Mouse (Mus musculus): ENCODE measurements around the gene Trpm8.

Trpm8 gene

DNA sequence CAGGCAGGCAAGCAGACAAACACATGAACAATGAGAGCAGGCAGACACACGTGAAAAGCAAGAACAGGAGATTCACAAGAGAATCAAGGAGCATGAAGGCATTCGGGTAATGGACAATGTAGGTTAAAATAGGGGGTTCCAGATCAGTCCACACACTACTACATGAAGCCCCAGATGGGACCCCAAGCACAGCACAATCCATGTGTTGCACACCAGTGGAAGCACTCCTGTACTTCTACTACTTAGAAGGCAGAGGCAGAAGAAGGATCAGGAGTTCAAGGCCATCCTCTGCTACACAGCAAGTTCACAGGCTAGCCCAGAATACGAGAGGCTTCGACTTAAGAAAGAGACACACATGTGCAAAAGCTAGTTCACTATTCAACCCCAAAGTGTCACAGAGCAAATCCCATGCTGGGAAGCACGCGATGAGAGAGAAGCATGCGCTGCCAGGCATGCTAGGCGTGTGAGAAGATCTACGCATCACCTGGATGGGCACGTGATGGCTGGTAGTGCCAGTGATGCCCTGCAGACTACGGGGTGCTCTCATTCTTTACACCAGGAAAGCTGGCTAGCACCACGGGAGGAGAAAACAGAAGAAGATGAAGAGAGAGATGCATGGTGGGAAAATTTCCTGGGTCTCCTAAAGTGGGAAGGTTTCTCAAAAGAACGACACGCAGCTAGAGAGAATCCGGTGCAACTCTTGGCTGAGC lies 8.8 kb downstream of the Trpm8 start:
- DNase-seq, result no peak

DNA sequence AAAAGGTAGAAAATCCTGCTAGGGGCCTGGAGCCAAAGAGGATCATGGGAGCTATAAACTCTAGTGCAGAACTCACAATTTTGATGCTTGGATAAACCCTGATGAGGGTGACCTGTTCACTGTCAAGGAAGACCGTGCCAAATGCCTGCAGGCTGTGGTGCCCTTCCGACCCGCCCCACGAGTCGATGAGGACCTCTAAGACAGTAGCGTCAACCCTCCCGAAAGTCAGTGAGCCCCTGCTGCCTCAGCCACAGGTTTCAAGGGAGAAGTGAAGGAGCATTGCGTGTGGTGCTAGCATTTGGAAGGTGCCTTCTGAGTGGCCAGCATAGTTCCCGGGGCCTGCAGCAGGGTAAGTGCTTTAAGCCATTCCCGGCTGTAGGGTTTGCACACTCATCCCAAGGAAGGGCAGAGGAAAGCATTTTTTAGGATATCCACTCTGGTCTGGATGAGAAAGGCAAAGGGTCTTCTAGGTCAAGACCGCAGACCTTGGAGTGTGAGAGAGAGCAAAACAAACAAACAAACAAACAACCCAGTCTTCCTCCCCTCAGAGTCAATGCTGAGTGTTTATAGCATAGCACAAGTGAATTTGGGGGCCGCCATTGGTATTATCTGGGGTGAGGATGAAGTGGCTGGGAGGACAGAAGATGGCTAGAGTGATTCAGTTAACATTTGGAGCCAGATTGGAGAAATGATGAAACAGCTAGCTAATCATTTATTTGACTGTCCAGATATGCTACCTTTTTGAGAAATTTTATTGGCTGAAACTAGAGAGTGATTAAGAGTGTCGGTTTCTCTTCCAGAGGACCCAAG lies 9.6 kb downstream of the Trpm8 start:
- no peak for DNase-seq

DNA sequence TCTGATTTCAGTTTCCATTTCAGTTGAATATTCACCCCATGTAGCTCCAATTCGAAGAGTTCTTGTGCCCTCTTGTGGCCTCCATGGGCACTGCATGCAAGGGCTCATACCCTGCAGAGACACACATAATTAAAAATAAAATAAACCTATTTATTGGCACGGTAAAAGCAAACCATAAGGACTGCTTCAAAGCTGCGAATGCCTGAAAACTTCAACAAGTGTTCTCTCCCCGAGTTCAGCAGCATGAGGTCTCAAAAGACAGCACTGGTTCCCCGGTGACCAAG lies 10.2 kb downstream of the Trpm8 start:
- peak; percentile 78 for DNase-seq

DNA sequence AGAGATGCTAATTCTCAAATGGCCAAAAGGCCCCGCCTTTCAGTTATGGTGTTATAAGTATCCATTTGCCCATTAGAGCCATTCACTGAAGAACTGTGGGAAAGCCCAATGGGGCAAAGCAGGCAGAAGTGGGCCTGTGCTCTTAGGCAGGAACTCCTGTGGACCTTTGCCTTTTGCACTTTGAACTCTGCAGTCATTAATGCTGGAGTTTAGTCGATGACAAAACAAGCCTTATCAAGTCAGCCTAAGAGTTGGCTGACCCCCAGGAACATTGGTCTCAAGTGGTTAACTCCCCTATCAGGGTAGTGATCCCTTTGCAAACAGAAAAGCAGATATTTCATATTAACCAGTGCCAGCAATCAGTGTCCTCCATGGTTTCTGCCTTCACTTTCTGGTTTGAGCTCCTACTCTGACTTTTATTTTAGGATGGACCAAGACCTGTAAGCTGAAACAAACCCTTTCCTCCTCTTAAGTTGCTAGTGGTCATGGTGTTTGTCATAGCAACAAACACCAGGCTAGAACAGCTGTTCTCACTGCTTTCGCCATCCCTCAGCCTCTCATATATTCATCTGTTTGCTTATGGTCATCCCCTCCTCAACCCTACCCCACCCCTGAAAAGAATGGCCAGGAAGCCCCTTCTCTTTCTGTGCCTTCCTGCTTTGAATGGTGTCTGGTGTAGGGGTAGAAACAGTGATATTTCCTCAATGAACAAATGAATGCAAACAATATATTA lies 10.8 kb downstream of the Trpm8 start:
- no peak for DNase-seq

DNA sequence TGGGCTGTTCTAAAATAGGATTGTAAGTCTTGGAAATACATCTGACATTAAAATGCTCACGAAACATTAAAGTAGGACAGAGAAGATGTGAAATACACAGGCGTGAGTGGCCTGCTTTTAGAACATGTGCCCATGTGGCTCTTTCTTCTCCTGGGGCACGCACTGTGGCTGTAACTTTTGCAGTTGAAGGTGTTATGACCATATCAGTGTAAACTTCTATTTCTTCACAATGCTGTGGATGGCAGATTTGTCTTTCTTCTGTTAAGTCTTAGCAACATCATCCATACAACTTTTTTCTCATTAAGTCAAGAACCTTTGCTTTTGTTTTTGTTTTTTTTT lies 11.3 kb downstream of the Trpm8 start:
- DNase-seq, result no peak

DNA sequence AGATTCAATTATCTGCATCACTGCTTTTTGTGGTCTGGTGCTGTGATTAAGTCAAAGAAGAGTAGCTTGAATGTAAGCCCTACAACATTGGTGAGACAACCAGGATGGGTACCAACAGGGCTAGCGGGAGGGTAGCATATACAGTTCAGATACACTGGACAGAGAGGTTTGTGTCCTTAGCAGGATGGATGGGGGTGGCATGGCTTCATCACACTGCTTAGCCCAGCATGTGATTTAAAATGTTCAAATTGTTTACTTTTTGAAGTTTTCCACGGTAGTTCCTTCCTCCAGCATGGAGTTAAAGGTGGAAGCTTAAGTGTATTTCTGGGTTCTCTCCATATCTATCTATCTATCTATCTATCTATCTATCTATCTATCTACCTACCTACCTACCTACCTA lies 11.7 kb downstream of the Trpm8 start:
- DNase-seq, result no peak

DNA sequence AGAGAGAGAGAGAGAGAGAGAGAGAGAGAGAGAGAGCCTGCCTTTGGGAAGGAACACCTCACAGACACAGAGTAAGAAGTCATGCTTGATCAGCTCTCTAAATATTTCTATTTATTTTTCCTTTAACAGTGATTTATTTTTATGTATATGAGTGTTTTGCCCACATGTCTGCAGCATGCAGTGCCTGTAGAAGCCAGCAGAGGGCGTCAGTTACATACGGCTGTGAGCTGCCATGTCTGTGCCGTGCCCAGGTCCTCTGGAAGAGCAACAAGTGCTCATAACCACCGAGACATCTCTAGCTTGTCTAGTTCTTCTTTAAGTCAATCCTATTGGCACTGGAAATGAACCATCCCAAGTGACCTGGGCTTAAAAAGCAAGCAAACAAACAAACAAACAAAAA lies 12.5 kb downstream of the Trpm8 start:
- DNase-seq, result peak; percentile 73

DNA sequence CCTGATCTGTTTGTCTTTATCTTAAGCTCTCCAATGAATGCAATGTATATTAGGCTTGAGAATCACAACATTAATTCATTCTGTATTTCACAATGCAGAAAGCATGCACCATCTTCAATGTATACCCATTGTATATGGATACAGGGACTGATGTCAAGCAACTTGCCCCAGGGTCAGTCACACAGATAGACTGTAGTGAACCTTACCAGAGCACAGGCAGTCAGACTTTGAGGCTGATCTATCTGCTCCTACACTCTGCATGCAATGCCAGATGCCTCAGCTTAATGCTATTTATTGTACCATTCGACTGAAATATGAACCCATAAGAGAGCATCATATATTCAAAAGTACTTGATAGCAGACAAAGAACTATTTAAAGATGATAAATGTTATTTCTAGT lies 13.1 kb downstream of the Trpm8 start:
- no peak for DNase-seq

DNA sequence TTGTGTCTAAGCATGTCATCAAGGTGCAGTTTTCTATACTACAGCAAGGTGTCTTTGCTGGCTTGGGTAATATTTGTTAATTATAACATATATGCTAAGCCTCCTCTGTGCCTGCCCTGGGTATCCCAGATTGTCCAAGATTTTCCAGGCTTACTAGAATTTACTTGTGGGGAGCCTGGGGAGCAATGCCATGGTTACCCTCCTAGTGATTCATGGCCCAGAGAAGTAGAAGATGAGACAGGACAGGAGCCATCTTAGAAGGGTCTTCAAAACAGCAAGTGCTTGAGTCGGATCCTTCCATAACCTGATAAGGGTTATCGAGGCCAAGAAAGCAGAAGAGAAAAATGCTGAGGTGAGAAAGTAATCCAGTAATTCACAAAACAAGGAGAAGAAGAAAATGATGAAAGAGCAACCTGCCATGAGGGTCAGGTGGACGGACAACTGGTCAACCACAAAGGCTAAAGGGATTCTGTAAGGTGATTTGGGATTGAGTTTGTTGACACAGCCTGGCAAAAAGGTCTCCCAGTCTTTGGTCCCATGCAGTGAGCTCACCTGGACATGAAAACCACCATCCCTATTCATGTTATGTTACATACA lies 14.0 kb downstream of the Trpm8 start:
- DNase-seq, result no peak

DNA sequence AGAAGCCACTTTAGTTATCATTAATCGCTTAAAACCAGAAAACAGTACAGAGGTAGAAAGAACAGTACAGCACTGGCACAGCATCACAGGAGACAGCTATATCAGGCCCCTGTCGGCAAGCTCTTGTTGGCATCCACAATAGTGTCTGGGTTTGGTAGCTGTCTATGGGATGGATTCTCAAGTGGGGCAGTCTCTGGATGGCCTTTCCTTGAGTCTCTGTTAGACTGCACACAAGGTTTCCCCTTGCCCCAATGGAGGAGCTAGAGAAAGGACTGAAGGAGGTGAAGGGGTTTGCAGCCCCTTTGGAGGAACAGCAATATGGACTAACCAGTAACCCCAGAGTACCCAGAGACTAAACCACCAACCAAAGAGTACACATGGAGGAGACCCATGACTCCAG lies 14.6 kb downstream of the Trpm8 start:
- DNase-seq, result no peak

DNA sequence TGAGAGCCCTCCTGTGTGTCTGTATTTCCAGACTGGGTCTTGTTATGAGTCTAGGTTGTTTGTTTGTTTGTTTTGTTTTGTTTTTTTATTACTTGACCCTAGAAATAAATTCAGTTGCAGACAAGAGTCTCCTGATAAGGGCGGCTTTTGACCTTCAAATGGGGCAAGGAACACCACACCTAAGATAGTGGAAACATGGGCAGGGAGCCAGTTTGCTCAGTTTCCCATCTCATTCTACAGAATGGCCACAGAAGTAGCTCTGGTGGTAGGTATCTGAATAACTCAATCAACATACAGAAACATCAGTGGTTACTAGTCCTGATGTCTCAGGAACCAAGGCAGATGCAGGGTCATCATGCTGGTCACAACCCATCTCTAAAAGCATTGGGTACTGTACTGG lies 17.2 kb downstream of the Trpm8 start:
- no peak for DNase-seq

DNA sequence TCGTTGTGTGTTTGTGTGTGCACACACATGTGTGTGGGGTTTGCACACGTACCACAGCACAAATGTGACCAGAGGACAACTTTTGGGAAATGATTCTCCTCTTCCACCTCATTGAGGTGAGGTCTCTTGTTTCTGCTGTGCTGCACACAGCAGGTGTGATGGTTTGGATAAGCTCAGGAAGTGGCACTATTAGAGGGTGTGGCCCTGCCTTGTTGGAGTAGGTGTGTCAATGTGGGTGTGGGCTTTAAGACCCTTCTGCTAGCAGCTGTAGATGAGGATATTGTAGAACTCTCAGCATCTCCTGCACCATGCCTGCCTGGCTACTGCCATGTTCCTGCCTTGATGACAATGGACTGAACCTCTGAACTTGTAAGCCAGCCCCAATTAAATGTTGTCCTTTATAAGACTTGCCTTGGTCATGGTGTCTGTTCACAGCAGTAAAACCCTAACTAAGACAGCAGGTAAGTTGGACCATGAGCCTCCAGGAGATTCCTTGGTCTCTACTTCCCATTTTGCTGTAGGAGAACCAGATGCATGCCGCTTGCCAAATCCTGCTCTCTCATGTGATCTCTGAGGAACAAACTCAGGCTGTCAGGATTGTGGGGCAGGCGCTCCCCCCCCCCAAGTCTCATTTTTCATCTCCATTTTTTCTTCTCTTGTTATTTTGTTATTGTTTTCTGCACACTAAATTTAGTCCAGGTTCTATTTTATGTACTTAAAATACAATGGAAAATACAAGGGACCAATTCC lies 18.9 kb downstream of the Trpm8 start:
- DNase-seq, result no peak

DNA sequence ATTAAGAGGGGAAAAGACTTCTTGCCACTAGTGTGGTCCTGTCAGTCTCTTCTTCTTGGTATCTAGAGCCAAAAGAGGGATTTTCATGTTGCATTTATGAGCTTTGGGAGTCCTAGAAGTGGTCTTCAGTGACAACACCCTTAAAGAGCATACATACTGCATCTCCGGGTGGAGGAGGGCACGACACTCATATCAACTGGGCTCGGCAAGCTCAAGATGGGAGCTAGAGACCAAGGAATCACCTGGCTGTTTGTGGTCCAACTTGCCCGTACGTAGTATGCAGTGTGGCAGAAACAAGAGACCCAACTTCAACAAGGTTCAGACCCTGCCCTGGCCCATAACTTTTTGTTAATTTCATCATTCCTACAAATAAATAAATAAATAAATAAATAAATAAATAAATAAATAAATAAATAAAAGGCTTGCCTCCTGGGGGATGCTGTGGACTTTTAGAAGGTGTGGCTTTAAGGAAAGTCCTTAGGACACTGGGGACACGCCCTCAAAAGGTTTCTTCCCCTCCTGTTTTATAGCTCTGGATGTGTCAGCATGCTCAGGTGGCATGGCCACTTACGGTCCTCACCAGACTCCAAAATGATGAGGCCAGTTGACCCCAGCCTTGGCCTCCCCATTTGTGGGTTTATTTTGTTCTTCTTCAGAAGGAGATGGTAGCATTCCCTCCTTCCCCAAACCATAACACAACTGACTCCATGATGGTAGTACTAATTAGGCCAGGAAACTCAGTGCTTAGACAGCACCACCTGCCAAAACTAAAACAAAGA lies 20.2 kb downstream of the Trpm8 start:
- no peak for DNase-seq

DNA sequence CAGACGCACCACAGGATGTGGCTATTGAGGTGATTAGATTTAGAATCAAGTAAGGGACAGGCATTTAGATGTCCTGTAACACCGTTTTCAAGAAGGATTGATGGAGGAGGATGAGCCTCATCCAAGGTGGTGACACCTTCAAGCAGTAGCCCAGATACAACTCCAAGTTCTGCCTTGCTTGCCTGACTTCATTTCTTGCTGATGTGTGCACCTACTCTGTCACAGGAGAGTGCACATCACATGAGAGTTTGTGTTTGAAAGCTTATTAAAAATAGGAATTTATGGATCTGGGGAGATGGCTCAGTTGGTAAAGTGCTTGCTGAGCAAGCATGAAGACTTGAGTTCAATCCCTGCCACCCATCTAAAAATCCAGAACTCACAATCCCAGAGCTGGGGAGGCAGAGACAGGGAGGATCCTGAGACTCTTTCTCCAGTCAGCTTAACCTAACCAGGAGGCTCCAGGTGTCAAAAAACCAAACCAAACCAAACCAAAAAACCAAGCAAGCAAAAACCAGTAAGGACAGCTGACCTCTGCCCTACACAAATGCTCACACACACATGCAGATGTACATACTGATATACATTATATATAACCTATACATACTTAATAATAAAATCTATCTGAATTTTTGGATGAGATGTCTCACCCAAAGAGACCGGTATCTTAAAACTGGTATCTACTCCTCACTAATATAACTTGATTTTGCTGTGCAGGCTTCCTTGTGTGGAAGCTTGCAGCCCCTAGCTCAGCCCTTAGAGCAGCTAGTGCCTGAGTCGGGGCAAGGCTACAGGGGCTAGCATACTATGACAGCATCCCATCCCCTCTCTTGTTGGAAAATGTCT lies 21.4 kb downstream of the Trpm8 start:
- no peak for DNase-seq

DNA sequence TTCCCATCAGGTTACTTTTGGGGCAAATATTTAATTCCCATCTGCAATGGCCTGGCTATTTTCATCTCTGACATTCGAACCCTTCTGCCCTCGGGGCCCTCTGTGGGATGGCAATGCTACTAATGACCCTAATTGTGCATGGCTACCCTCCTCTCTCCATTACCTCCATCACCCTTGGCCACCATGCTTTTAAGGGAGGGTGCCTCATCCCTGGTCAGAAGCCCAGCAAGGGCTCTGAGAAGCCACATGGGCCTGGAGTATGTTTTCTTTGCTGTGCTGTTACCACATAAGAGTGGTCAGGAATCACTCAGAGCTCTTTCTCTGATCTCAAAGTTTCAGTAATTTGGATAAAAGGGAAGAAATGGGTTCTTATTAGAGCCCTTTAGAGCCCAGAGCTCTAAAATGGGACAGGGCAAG lies 22.1 kb downstream of the Trpm8 start:
- DNase-seq, result no peak

DNA sequence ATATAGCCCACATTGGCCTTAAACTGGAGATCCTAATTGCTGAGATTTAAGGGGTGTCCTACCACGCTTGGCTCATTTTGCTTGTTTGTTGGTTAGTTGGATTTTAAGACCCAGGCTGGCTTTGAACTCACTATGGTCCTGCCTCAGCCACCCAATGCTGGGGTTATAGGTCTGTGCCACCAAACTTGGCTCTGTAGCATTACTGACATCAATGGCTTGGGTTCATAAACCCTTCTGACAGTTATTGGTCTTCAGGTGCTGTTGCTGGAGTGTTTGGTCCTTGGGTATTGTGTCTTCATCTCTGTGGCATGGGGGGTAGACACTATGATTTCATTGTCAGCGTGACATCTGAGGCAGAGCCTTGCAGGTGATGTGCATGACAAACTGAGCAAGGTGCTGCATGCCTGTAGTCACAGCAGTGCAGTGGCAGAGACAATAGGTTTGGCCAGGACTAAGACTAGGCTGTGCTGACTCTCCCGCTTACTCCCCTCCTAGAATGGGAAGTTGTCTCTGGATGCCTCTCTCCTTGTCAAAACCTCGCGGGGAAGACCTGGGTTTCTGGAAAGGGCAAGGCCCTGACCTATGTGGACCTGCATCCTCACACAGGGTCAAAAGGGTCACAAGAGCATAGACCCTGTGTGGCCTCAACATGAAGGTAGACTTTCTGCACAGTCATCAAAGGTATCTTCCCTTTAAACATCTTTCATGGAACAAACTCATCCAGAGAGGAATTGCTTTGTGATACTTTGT lies 23.0 kb downstream of the Trpm8 start:
- no peak for DNase-seq

DNA sequence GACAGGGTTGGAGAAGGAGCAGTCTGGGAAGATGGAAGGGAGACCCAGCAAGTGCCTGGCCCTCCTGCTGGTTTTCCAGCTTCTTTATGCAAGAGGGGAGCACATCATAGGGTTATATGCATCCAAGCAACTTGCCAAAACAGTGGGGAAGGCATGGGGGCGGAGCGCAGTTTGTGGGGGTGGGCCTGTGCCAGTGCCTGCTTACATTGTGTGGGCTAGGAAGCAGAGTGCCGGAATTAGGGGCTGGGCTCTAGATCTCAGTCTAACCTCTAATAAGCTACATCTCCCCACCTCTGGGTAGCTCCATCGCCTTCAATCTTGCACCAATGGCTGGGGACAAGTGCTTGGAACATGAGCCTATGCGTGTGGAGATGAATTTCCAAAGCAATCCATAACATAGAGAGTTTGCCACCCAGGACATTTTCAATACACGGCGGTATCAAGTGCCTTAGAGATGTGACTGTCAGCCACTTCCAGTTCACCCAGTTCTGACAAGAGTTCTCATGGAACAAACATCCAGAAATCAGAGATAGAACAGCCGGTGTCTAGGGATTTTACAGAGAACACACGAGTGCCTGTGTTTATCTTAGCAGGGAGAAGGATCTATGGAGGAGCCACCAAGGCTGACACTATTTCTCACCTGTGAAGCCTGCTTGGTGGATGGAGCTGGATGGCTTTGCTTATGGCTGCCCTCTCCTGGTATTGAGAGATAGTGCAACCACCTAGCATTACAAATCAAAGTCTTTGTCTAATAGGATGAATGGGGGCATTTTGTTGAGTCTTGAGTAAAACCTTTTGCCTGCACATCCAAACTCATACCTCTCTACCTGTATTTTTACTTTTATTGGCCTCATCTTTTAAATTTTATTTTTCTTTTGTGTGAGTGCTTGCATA lies 23.9 kb downstream of the Trpm8 start:
- DNase-seq, result no peak

DNA sequence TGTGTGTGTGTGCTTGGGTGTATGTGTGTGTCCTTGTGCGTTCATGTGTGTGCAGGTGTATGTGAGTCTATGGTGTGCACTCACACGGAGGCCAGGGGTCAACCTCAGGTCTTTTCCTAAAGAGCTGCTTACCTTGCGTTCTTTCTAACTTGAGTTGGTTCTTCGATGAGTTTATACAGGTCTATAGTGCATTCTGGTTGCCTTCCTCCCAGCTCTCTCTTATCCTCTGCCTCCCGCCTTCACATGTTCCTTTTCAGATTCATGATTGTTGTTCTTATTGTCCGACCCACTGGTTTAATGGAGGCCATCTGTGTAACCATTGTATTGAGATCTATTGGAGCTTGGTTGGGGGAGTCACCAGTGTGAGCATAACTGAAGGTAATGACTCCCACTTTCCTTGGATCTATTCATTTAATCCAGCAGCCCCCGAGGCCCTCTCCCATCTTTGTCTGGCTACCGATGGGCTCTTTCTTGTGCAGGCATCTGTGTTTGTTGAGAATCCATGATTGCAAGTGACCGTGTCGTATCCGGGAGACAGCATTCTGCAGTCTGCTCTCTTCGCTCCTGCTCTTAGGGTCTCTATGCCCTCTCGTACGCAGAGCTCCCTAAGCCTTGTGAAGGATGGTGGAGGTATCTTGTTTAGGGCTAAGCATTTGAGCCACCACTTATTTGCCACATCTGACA lies 24.7 kb downstream of the Trpm8 start:
- DNase-seq, result no peak

DNA sequence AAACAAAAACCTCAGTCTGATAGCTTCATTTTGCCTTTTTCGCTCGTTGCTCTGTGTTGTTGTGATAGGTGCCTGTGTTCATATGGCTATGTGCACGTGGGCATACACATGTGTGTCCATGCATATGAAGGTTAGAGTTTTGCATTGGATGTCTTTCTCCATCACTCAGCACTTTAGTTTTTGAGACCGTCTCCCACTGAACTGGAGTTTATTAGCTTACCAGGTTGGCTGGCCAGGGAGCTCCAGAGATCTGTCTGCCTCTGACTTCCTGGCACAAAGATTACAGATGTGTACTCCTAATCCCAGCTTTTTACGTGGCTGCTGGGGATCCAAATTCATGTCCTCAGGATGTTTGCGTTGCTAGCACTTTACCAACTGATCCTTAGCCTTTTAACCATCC lies 26.3 kb downstream of the Trpm8 start:
- DNase-seq, result no peak
